Mouse (Mus musculus) lung, postnatal 0 days (tissue): ENCODE measurements at regions not wholly inside any gene's neighbourhood (a gene's known extent, or its start where the extent isn't known, plus 50 kb on each side); places are given as distances from the start of the nearest gene placed in this dataset.

Experiments
- ATAC-seq: fragments of 200-750 bp; cut with Nextera tagmentation; 2 replicates; pipeline ENCODE4 v1.8.0; 2017; ENCODE audit warnings: moderate library complexity
- DNase-seq: peaks from one replicate; pipeline ENCODE4 v3.0.0-alpha.2; 2016; ENCODE audit warnings: low spot score
- H3K27ac ChIP-seq: fragments of 300-500 bp; sonication (generic); 2 replicates; pipeline ENCODE4 v1.5.1; 2014; ENCODE audit warnings: antibody characterized with exemption, mild to moderate bottlenecking, low read length, mixed read lengths
- H3K27me3 ChIP-seq: fragments of 300-500 bp; sonication (generic); replicated peaks from 2 replicates; pipeline ENCODE4 v1.6.1; 2014; ENCODE audit warnings: low read length, mixed read lengths; ENCODE audit not compliant: insufficient read depth
- H3K36me3 ChIP-seq: fragments of 300-500 bp; sonication (generic); 2 replicates; pipeline ENCODE4 v1.6.1; 2014; ENCODE audit warnings: low read length, mixed read lengths; ENCODE audit not compliant: insufficient read depth
- H3K4me1 ChIP-seq: fragments of 300-500 bp; sonication (generic); 2 replicates; pipeline ENCODE4 v1.6.1; 2014; ENCODE audit warnings: antibody characterized with exemption, low read depth, low read length, mixed read lengths; ENCODE audit not compliant: insufficient read depth
- H3K4me2 ChIP-seq: fragments of 300-500 bp; sonication (generic); replicated peaks from 2 replicates; pipeline ENCODE4 v1.6.1; 2014; ENCODE audit warnings: low read depth, mild to moderate bottlenecking, low read length, moderate library complexity, mixed read lengths
- H3K4me3 ChIP-seq: fragments of 300-500 bp; sonication (generic); 2 replicates; pipeline ENCODE4 v1.5.1; 2014; ENCODE audit warnings: low read depth, low read length
- H3K9ac ChIP-seq: fragments of 300-500 bp; sonication (generic); replicated peaks from 2 replicates; pipeline ENCODE4 v1.6.1; 2014; ENCODE audit warnings: low read depth, mild to moderate bottlenecking
- H3K9me3 ChIP-seq: fragments of 300-500 bp; sonication (generic); 2 replicates; pipeline ENCODE4 v1.6.1; 2016; ENCODE audit warnings: low read length, mixed read lengths
- CTCF ChIP-seq: IDR thresholded peaks from 2 replicates; pipeline ENCODE4 v1.5.1; 2016; ENCODE audit warnings: antibody characterized with exemption, mild to moderate bottlenecking
- EP300 ChIP-seq: IDR thresholded peaks from 2 replicates; pipeline ENCODE4 v1.6.1; 2016; ENCODE audit warnings: antibody characterized with exemption, mild to moderate bottlenecking, control low read depth
- WGBS: fragments of 180-500 bp; shearing (Covaris S2); extraction: QIAGEN DNeasy Blood & Tissue Kit; methylation state at CpG from one replicate; pipeline ENCODE4 v1.1.7; 2014; 5-methylcytosine and 5-hydroxymethylcytosine counted together

DNA sequence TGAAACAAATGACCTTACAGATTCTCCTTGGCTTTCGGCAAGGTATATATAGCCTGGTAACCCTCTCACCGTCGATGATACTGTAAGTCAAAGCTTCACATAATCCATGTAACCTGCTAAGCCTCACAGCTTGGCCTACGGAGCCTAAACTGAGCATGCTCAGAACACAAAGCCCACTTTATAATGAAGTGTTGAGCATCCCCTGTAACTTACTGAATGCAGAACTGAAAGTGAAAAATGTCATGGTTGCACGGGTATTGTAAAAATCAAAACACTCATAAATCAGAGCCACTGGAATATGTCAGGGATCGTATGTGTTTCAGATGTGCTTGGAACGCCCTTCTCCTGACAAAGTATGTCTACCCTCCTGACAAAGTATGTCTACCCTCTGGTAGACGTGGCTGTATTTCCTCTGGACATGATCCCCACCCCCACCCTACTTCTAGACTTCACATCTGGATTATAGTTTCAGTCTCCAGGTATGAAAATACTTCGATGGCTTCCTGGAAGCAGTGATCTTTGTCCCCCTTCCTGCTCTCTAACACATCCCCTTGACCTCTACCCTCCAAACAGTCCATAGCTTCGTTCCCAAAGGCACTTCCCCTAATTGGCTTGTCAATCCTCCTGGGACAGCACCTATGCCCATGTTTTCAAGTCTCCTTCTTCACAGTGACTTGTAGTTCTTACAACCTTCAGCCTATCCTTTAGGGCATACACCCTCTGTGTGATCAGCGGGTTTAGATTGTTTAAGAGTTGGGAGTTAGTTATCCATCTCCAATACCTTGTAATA lies 54.5 kb upstream of the Lta4h start:
- DNase-seq (no peak), ATAC-seq (no peak)
- no peak for TF ChIP-seq EP300
- TF ChIP-seq CTCF = no peak
- 62% methylated on average over 11 of the region's 11 CpGs for WGBS
- Histone ChIP-seq H3K4me1 (no peaks in the 10 kb centered on the region), H3K4me3 (no peak overlapping the region), H3K27ac (no peak overlapping the region), H3K9me3 (no peaks in the 10 kb centered on the region), H3K36me3 (no peaks in the 10 kb centered on the region), H3K4me2 (no peak overlapping the region), H3K9ac (no peak overlapping the region), H3K27me3 (no peaks in the 10 kb centered on the region)

DNA sequence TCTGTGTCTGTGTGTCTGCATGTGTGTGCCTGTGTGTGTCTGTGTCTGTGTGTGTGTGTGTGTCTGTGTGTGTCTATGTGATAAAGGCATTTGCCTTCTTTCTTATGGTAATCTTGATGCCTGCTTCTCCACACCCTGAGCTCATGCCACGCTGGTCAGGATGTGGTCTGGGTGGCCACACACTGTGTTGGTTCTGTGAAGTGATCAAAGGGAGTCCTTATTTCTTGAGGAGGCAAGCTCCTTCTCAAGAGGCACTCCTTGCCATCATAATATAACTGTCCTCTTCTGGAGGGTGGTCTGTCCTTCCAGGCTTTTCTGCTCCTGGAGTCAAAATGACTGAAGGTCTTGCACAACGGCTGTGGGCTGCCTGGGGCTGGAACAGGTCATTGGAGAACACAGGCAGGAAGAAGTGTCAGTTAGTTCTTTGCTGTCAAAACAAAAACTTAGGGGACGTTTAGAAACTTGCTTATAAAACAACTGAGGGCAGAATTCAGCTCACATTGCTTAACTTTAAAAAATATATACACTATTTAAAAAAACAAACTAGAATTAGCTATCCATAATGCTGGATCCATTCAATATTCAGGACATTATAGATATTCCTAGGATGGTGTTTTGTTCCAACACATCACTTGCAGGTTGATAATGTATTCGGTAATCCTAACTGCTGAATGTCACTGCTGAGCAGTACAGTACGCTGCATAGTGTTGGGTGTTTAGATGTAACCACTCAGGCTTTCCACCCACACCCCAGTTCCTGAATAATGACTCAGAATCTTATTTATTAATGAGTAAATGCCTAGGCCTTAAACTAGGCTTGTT lies 50.3 kb upstream of the Lta4h start:
- no peaks in the 10 kb centered on the region for H3K4me1 ChIP-seq
- no peak overlapping the region for H3K27ac ChIP-seq
- no peaks in the 10 kb centered on the region for H3K36me3 ChIP-seq
- no peak for DNase-seq
- no peaks in the 10 kb centered on the region for H3K9me3 ChIP-seq
- 43% methylated on average over 5 of the region's 5 CpGs for WGBS
- H3K4me3 ChIP-seq = no peak overlapping the region
- no peak overlapping the region for H3K4me2 ChIP-seq
- H3K27me3 ChIP-seq = no peaks in the 10 kb centered on the region
- H3K9ac ChIP-seq = no peak overlapping the region
- no peak for ATAC-seq
- no peak for TF ChIP-seq CTCF
- TF ChIP-seq EP300 = no peak
